Mouse (Mus musculus): Measurements from ENCODE around the gene Ly6g6f. TPM values are rescaled to one million over a fixed set of nuclear protein-coding genes. Genes with fewer than 3 reads are reported as not detected.
A peak's percentile ranks its signal among the peaks of the same experiment; 100 is the strongest.

Gene Ly6g6f
- total and polyA plus RNA-seq, 3 experiments = 0.54 to 0.67 TPM; not detected in 1

DNA sequence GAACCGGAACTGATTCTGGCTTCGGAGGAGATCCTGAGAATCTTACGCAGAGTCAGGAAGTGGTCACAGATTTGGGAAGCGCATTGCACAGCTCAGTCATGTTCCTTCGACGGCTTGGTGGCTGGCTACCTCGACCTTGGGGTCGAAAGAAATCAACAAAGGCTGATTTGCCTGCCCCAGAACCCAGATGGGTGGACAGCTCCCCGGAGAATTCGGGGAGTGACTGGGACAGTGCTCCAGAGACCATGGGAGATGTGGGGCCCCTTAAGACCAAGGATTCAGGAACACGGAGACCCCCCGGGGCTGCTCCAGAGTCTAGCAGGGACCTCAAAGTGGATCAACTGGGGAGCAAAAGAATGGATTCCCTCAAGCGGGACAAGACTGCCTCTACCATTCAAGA is 41.6 kb upstream of the Ly6g6f start:
- Histone ChIP-seq H3K9ac (ENCODE audit: insufficient read depth, low read depth) (peak overlapping the region; percentile 95), H3K4me3 (replicated peaks in 1 of 3; ENCODE audit: low read depth in 2 of 3, low read length in 2 of 3, poor library complexity in 1 of 3) (peak overlapping the region; percentile 74 to 87 (median 86)), H3K36me3 (replicated peaks in 1 of 2; ENCODE audit: control insufficient read depth in 1 of 2, insufficient read depth in 1 of 2, low read length in 1 of 2) (peaks cover 29 to 60% of the 10 kb centered on the region in 2 experiments), H3K27me3 (replicated peaks) (no peaks in the 10 kb centered on the region), H3K4me1 (ENCODE audit: control insufficient read depth in 1 of 2, insufficient read depth in 2 of 2) (peaks cover 5 to 43% of the 10 kb centered on the region in 2 experiments), H3K27ac (ENCODE audit: insufficient read depth, low read depth) (peak overlapping the region; percentile 57; the same call in 1 of the 2 replicates), H3K9me3 (replicated peaks; ENCODE audit: low read length) (no peaks in the 10 kb centered on the region), H3K79me2 (replicated peaks; ENCODE audit: control insufficient read depth, extremely low read depth, insufficient read depth, poor library complexity, severe bottlenecking) (peaks cover 31% of the 10 kb centered on the region), H3K4me2 (ENCODE audit: insufficient read depth, low read depth, poor library complexity, severe bottlenecking) (peak overlapping the region; percentile 72)
- dilution Hi-C loops (cut with MboI; ENCODE audit: extremely low pct_ligation_motif_present, extremely low pct_unique_long_range_greater_than_20kb, low sequenced_read_pairs) (no loop called here), in situ Hi-C loops (cut with MboI; ENCODE audit: low pct_ligation_motif_present, low pct_unique_long_range_greater_than_20kb, low sequenced_read_pairs) (no loop called here)
- DNase-seq (ENCODE audit: extremely low read depth) = no peak
- TF ChIP-seq SIN3A (IDR thresholded peaks at IDR 0.05; ENCODE audit: low read length) (no peak), MYC (IDR thresholded peaks at IDR 0.05; ENCODE audit: low read depth, low read length) (no peak), MXI1 (IDR thresholded peaks at IDR 0.05; ENCODE audit: low read depth, low read length) (no peak), GABPA (IDR thresholded peaks at IDR 0.05; ENCODE audit: insufficient replicate concordance, low read depth, low read length) (no peak), TBP (conservative IDR thresholded peaks at IDR 0.05; ENCODE audit: low read depth, low read length) (no peak), CHD2 (IDR thresholded peaks at IDR 0.05; ENCODE audit: low read length) (0 out of 2 replicates have a peak, but pooled peaks have one; percentile 4), PAX5 (IDR thresholded peaks at IDR 0.05; ENCODE audit: low read length) (no peak), UBTF (IDR thresholded peaks at IDR 0.05; ENCODE audit: low read depth, low read length) (no peak), JUND (conservative IDR thresholded peaks at IDR 0.05; ENCODE audit: low read depth, low read length) (no peak), ETS1 (conservative IDR thresholded peaks at IDR 0.05; ENCODE audit: low read depth, low read length) (no peak), EP300 (IDR thresholded peaks at IDR 0.05; ENCODE audit: low read length) (no peak), E2F4 (IDR thresholded peaks at IDR 0.05; ENCODE audit: insufficient replicate concordance, low read depth, low read length) (no peak), CTCF (conservative IDR thresholded peaks at IDR 0.05 in 1 of 2, IDR thresholded peaks at IDR 0.05 in 1 of 2; ENCODE audit: low read depth in 2 of 2, low read length in 2 of 2) (no peak), MAFK (IDR thresholded peaks at IDR 0.05; ENCODE audit: insufficient replicate concordance, low read length) (no peak), MAZ (IDR thresholded peaks at IDR 0.05; ENCODE audit: low read depth, low read length) (no peak), IRF4 (IDR thresholded peaks at IDR 0.05; ENCODE audit: low read depth, low read length) (0 out of 2 replicates have a peak, but pooled peaks have one; percentile 5), ZKSCAN1 (IDR thresholded peaks at IDR 0.05; ENCODE audit: borderline replicate concordance, low read depth, low read length) (no peak), ELF1 (IDR thresholded peaks at IDR 0.05; ENCODE audit: low read depth, low read length) (peak; percentile 42; the same call in 1 of the 2 replicates), HCFC1 (IDR thresholded peaks at IDR 0.05; ENCODE audit: low read depth, low read length) (peak; percentile 39; the same call in 1 of the 2 replicates)

DNA sequence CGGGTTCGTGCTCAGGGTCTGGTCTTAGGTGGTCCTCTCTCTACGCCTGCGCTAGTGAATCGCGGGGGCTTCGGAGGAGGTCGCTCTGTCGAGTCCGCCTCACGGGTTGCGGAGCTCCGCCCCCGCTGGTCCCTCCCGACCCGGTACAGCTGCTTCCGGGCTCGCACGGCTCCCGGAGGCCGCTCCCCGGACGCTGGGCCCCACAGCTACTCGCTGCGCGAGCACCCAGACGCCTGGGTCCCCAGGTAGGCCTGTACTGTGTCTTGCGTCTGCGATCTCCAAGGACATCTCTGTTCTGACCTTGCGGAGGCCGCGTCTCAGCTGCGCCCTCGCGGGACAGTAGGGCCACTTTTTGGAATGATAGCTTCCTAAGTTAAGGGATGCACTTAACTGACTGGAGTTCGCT is 40.8 kb upstream of the Ly6g6f start, which contains the start of gene D17H6S53E:
D17H6S53E (plus strand) TSS at position 168 of the 406 bp plus-strand sequence.
- dilution Hi-C loops (cut with MboI; ENCODE audit: extremely low pct_ligation_motif_present, extremely low pct_unique_long_range_greater_than_20kb, low sequenced_read_pairs) = no loop called here
- H3K9me3 ChIP-seq (replicated peaks; ENCODE audit: low read length) = no peaks in the 10 kb centered on the region
- peak within 1 kb of the TSS; percentile 95 for H3K9ac ChIP-seq (ENCODE audit: insufficient read depth, low read depth)
- H3K4me3 ChIP-seq (replicated peaks in 1 of 3; ENCODE audit: low read depth in 2 of 3, low read length in 2 of 3, poor library complexity in 1 of 3) = peak within 1 kb of the TSS; percentile 74 to 87 (median 86)
- peaks cover 29 to 54% of the 10 kb centered on the region in 2 experiments for H3K36me3 ChIP-seq (replicated peaks in 1 of 2; ENCODE audit: control insufficient read depth in 1 of 2, insufficient read depth in 1 of 2, low read length in 1 of 2)
- peak; percentile 66 for DNase-seq (ENCODE audit: extremely low read depth)
- in situ Hi-C loops (cut with MboI; ENCODE audit: low pct_ligation_motif_present, low pct_unique_long_range_greater_than_20kb, low sequenced_read_pairs) = no loop called here
- H3K27me3 ChIP-seq (replicated peaks) = no peaks in the 10 kb centered on the region
- peak within 1 kb of the TSS; percentile 57 for H3K27ac ChIP-seq (ENCODE audit: insufficient read depth, low read depth)
- peaks cover 5 to 43% of the 10 kb centered on the region in 2 experiments for H3K4me1 ChIP-seq (ENCODE audit: control insufficient read depth in 1 of 2, insufficient read depth in 2 of 2)
- peaks cover 37% of the 10 kb centered on the region for H3K79me2 ChIP-seq (replicated peaks; ENCODE audit: control insufficient read depth, extremely low read depth, insufficient read depth, poor library complexity, severe bottlenecking)
- peak within 1 kb of the TSS; percentile 81 for H3K4me2 ChIP-seq (ENCODE audit: insufficient read depth, low read depth, poor library complexity, severe bottlenecking)
- TF ChIP-seq CHD1 (IDR thresholded peaks at IDR 0.05; ENCODE audit: low read depth, low read length) (no peak), NRF1 (IDR thresholded peaks at IDR 0.05; ENCODE audit: low read depth, low read length) (peak; percentile 81), ZMIZ1 (IDR thresholded peaks at IDR 0.05; ENCODE audit: low read depth, low read length) (peak; percentile 80), MAZ (IDR thresholded peaks at IDR 0.05; ENCODE audit: low read depth, low read length) (0 out of 2 replicates have a peak, but pooled peaks have one; percentile 8), GABPA (IDR thresholded peaks at IDR 0.05; ENCODE audit: insufficient replicate concordance, low read depth, low read length) (no peak), KAT2A (IDR thresholded peaks at IDR 0.05; ENCODE audit: insufficient replicate concordance, low read length) (0 out of 2 replicates have a peak, but pooled peaks have one; percentile 59), TCF12 (IDR thresholded peaks at IDR 0.05; ENCODE audit: low read depth, low read length) (peak; percentile 79; the same call in 1 of the 2 replicates), MAX (IDR thresholded peaks at IDR 0.05; ENCODE audit: low read length) (no peak; the same call in 1 of the 2 replicates), MEF2A (IDR thresholded peaks at IDR 0.05; ENCODE audit: borderline replicate concordance, low read depth, low read length) (no peak; the same call in 1 of the 2 replicates), TBP (conservative IDR thresholded peaks at IDR 0.05; ENCODE audit: low read depth, low read length) (peak; percentile 51; the same call in 1 of the 2 replicates), UBTF (IDR thresholded peaks at IDR 0.05; ENCODE audit: low read depth, low read length) (peak; percentile 97), ZC3H11A (IDR thresholded peaks at IDR 0.05; ENCODE audit: low read depth, low read length) (no peak), ETS1 (conservative IDR thresholded peaks at IDR 0.05; ENCODE audit: low read depth, low read length) (peak; percentile 40; the same call in 1 of the 2 replicates), E2F4 (IDR thresholded peaks at IDR 0.05; ENCODE audit: insufficient replicate concordance, low read depth, low read length) (no peak), HCFC1 (IDR thresholded peaks at IDR 0.05; ENCODE audit: low read depth, low read length) (peak; percentile 60; the same call in 1 of the 2 replicates), MAFK (IDR thresholded peaks at IDR 0.05; ENCODE audit: insufficient replicate concordance, low read length) (no peak), MYC (IDR thresholded peaks at IDR 0.05; ENCODE audit: low read depth, low read length) (no peak), IRF4 (IDR thresholded peaks at IDR 0.05; ENCODE audit: low read depth, low read length) (peak; percentile 52; the same call in 1 of the 2 replicates), ELF1 (IDR thresholded peaks at IDR 0.05; ENCODE audit: low read depth, low read length) (peak; percentile 88), USF2 (conservative IDR thresholded peaks at IDR 0.05; ENCODE audit: low read depth, low read length) (no peak), NELFE (IDR thresholded peaks at IDR 0.05; ENCODE audit: low read depth, low read length) (no peak; the same call in 1 of the 2 replicates)
